Mouse (Mus musculus) left cerebral cortex, postnatal 25 days (tissue): Measurements from ENCODE around the gene Npff. TPM values are rescaled to one million over a fixed set of nuclear protein-coding genes. Genes with fewer than 3 reads are reported as not detected.

Experiments used
- total RNA-seq, 2 experiments: library from RNA; stranded (reverse); gene quantifications; 2 replicates each; pipeline ENCODE4 v1.2.3; 2021

The Npff gene
- total RNA-seq, 2 experiments from 2014 or later: 2.6 to 2.7 TPM

Other genes starting within 250 kb of the Npff start
- 10 to 100 TPM; 42.1 to 43.9 TPM for gene Mfsd5, start 245.5 kb downstream of the Npff start, total RNA-seq
- under 1 TPM; 0.60 to 0.76 TPM for gene Espl1, start 228.7 kb downstream of the Npff start, total RNA-seq
- gene Pfdn5, start 198.8 kb downstream of the Npff start, total RNA-seq: 100 to 1,000 TPM; 365 to 396 TPM
- 10 to 100 TPM; 54.8 to 57.2 TPM for gene Myg1, start 193.2 kb downstream of the Npff start, total RNA-seq
- gene Aaas, start 174.2 kb downstream of the Npff start, total RNA-seq: 10 to 100 TPM; 14.0 to 16.6 TPM
- under 1 TPM; 0.41 to 0.66 TPM for gene Sp7, start 157.8 kb downstream of the Npff start, total RNA-seq
- 10 to 100 TPM; 24.3 to 27.0 TPM for gene Sp1, start 118.8 kb downstream of the Npff start, total RNA-seq
- gene Amhr2, start 79.6 kb downstream of the Npff start, total RNA-seq: 1 to 10 TPM in 1 of 2 experiments, under 1 TPM in 1; 0.62 to 2.4 TPM
- 10 to 100 TPM; 35.8 to 42.0 TPM for gene Prr13, start 65.9 kb downstream of the Npff start, total RNA-seq
- gene Pcbp2, start 54.4 kb downstream of the Npff start, total RNA-seq: 100 to 1,000 TPM; 464 to 469 TPM
- not detected for gene Gm10337, start 21.2 kb downstream of the Npff start, total RNA-seq
- 10 to 100 TPM; 93.6 to 96.2 TPM for gene Map3k12, start 7.9 kb downstream of the Npff start, total RNA-seq
- gene Tarbp2, start 6.8 kb downstream of the Npff start, total RNA-seq: 10 to 100 TPM; 26.9 to 28.8 TPM
- gene Gm28047, start 100.1 kb upstream of the Npff start, total RNA-seq: 1 to 10 TPM in 1 of 2 experiments, under 1 TPM in 1; 0.57 to 1.8 TPM
- gene Atf7, start 100.5 kb upstream of the Npff start, total RNA-seq: 10 to 100 TPM; 30.9 to 36.8 TPM
- 10 to 100 TPM; 11.6 to 14.2 TPM for gene Atp5g2, start 147.4 kb upstream of the Npff start, total RNA-seq
- gene Calcoco1, start 197.2 kb upstream of the Npff start, total RNA-seq: 10 to 100 TPM; 64.4 to 68.3 TPM